Mouse (Mus musculus) CD4-positive, CD25-positive, alpha-beta regulatory T cell, adult 2 months (primary cell): ENCODE measurements around the gene Rrp7a.

ENCODE experiments used
- DNase-seq: peaks from one replicate; pipeline ENCODE4 v3.0.0-alpha.2; 2012; ENCODE audit warnings: low read depth, low spot score

Rrp7a gene

GRCm38 (mm10) chr15:83065543-83065942 lies 57.1 kb downstream of the Rrp7a start:
- DNase-seq, result no peak
